Mouse (Mus musculus) lung, adult 18-20 months (tissue): ENCODE measurements around the gene Frat1.

Source experiments
- DNase-seq, 2 experiments: peaks; one replicate each; pipeline ENCODE4 v3.0.0; 2022; ENCODE audit warnings: mixed read lengths in 2 of 2

Frat1 gene

DNA sequence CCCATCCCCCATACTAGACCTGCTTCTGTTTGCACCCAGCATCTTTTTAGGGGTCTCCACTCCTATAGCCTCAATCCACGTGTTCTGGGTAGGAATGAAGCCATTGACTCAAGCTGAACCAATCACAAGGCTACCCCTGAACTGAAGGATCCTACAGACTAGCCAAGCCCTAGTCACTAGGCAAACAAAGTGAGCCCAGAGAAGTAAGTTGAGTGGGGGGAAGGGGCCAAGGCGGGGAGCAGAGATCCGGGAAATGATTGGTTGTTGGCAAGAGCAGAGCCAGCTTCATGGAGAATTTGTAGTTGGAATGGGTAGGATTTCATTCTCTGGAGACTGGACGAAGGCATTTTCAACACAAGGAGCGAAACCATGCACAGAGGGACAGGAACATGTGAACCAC, 12.9 kb upstream of the Frat1 start:
- DNase-seq, result peak; percentile 34 to 56

DNA sequence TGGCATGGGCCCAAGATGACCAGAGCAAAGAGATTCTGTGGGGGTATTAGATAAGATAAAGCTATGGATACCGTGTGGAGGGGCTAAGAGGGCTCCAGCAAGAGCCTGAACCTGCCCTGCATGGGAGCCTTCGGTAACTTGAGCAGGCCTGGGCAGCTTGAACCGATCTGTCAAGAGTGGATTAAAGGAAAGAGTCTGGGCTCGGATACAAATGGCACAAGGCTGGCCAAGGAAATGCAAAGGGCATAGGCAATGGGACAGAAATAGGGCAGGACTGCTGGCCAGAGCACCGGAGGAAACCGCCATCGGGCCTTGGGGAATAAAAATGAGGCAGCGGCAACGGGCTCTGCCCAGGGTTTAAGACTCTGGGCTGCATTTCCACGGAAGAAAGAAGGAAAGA, 12.4 kb upstream of the Frat1 start:
- DNase-seq, result peak in 1 of 2 experiments; percentile 18

DNA sequence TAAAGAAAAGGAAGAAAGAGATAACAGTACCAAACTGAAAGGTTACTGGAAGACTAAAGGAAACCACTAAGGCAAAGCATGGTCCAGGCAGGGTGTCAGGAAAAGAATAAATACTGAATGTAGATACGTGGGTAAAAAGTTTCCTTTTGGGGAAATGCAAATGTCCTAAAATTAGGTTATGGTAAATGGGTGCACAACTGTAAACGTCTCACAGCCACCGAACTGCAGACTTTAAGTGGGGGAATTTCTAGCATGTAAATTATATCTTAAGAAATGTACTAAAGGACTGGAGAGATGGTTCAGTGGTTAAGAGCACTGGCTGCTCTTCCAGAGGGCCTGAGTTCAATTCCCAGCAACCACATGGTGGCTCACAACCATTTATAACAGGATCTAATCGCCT, 11.0 kb upstream of the Frat1 start:
- no peak for DNase-seq

DNA sequence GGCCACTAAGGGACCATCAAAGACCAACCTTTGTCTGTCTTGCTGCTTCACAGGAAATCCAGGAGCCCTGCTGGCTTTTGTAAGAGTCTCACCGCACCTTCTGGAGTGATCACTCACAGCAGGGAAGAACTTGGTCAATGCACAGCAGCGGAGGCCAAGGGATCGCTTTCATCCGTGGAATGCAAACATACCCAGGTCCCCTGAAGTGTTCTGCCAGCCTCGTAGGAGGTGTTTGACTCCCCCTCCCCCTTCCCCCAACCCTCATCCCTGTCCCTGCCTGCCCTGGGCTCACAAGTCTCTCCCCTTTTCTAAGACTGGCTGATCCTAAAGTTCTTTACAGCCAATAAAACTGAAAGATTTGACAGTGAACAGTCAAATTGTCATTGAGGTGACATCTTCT, 8.3 kb upstream of the Frat1 start:
- peak; percentile 32 to 65 for DNase-seq

DNA sequence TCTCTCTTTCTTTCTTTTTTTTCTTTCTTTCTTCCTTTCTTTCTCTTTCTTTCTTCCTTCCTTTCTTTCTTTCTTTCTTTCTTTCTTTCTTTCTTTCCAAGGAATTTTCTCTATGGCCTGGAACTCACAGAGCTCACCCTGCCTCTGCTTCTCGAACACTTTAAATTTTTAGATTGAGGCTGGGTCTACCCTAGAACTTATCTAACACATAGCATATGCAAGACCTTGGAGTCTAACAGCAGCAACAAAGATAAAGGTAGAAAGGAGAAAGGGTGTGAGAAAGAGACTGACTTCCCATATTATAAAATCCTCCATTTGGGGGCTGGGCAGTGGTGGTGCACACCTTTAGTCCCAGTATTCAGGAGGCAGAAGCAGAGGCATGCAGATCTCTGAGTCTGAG, 7.2 kb upstream of the Frat1 start:
- DNase-seq, result no peak

DNA sequence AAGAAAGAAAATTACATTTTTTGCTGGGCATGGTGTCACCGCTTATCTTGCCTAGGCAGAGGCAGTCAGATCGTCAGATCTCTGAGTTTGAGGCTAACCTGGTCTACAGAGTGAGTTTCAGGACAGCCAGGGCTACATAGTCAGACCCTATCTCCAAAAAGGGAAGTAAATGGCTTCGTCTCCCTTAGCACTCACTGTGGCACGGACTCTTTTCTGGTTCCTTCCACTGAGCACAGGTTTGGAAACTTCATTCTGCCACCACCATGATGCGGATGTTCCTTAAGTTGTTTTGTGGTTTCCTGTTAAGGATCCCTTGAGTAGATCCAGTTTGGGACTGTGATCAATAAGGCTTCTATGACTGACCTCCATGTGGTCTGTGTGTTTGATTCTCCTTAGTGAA, 4.8 kb upstream of the Frat1 start:
- DNase-seq, result no peak

DNA sequence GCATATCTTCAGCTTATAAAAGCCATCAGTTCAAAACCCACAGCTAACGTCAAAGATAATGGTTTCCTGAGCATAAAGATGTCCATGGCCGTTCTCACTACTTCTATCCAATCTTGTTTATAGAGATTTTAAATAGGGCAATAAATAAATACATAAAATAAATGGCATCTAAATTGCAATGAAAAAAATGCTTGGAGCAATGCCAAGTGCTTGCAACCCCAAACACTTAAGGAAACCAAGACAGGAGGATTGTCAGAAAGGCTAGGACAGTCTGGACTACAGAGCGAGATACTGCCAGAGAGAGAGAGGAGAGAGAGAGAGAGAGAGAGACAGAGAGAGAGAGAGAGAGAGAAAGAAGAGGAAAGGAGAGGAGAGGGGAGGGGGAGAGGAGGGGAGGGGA, 3.2 kb upstream of the Frat1 start:
- DNase-seq, result no peak

DNA sequence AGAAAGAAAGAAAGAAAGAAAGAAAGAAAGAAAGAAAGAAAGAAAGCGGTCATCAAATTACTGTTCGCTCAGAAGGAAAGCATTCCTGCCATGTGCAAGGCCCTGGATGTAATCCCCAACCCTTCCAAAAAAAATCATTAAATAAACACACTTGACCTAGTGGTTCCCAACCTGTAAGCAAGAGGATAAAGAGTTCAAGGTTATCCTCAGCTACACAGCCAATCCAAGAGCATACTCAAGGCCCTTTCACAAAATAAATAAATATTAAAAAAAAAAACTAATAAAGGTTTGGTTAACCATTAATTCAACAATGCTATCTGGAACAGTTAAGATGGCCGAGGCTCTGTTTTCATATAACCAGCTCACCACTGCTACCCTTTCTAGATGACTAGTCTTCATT, 829 bp upstream of the Frat1 start:
- DNase-seq, result no peak

DNA sequence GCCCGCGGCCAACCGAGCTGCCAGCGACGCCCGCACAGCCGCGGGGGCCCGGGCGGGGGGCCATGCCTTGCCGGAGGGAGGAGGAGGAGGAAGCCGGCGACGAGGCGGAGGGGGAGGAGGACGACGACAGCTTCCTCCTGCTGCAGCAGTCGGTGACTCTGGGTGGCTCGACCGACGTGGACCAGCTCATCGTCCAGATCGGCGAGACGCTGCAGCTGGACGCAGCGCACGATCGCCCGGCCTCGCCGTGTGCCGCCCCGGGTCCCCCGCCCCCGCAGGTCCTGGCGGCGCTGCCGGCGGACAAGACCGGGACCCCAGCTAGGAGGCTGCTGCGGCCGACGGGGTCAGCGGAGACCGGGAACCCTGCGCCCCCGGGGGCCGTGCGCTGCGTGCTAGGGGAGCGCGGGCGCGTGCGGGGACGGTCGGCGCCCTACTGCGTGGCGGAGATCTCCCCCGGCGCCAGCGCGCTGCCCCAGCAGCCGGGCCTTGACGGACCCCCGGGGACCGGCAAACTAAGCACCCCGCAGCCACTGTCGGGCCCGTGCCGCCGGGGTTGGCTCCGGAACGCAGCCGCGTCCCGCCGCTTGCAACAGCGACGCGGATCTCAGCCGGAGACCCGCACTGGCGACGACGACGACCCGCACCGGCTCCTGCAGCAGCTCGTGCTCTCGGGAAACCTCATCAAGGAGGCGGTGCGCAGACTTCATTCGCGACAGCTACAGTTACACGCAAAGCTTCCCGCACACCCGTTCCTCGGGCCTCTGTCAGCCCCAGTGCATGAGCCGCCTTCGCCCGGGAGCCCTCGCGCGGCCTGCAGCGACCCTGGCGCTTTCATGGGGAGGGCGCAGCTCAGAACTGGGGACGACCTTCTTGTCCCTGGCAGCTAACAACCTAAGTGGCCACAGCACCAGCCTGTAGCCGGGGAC, 599 bp downstream of the Frat1 start:
- DNase-seq, result peak in 1 of 2 experiments; percentile 37

DNA sequence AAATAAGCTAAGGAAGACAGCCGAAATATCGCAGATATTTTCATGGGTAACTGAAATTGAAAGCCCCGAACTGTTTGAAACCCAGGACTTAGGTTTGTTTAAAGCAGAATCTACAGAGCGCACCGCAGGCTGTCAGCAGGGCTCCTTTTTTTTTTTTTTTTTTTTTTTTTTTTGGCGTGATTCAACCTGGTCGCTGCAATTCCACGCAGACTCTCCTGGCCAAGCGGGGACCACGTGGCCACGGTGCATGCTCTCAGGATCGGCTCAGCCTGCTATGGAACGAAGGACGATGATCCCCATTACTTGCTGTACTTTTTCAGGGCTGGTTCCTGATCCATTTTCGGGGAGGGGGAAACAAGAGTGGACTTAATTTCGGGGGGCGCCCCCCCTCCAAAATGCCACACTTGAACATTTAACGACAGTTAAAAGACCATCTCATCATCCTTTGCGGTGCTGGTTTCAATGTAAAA, 1.4 kb downstream of the Frat1 start:
- DNase-seq, result no peak

DNA sequence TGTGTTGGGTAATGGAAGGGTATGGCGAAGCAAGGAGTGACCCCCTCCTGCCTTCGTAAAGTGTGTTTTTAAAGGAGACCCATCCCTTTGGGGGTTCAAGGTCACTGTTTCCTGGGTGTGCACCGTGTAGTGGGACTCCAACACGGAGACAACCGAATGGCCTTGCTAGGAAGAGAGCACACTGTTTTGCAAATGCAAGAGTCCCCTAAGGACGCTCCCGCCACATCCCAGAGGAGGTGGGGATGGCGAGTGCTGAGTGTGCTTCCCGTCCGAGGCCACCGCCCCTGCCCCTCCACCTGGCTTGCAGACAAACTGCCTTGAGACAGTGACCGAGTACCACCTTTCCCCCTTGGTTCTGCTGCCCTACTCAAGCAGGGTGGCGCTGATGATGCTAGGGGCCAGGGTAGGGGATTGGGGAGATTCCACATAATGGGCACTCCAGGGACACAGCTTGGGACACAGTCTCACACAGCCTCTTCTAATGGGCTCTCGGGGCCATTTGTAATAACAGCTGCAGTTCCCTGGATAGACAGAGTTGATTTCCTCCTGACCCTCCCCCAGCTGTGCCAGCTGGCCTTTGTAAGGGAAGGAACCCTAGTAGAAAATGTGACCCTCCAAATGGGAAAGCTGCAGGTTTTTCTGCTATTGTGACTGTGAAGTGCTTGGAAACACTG, 2.1 kb downstream of the Frat1 start:
- DNase-seq, result no peak

DNA sequence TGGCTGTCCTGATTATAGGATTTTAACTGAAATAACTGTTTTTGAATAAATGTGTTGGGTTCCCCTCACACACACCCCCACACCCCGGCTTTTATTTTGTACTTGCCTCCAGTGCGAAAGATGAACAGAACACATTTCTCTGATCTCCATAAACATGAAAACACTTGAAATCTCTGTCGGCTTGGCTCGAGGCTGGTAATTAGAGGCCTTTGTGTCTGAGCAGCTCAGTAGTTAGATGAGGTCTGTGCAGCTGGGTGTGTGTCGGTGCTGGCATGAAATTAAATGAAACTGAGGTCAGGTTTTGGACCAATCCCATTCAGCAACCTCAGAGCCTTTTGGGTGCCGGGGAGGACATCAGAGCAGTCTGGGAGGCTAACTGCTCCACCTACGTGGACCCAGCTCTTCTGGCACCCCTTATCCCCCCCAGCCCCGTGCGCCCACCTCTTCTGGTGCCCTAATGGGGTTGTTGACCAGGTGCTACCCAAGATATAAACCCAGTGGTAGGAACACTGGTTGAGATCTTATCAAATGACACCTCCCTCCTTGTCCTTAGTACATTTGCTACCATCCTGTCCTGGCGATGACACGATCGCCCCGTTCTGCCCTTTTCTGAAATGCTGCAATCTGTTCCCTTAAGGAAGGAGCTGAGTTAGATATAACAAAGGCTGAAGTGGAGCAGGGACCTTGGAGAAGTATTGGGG, 2.9 kb downstream of the Frat1 start:
- no peak for DNase-seq

DNA sequence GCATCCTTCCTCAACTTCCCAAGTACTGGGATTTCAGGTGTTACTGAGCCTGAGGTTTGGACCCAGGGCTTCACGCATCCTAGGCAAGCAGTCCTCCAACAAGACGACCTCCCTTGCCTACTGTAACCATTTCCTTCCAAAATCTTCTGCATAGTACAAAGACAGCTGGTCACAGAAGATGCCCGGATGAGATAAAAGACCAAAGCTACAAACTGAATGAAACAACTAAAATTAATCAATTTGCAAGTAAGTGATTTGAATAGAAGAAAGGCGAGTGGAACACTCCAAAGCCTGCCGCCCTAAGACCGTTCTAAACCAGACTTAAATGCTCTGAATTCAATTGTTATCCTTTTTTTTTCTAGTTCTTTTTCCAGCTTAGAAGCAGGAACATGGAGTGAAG, 5.6 kb downstream of the Frat1 start:
- no peak for DNase-seq

DNA sequence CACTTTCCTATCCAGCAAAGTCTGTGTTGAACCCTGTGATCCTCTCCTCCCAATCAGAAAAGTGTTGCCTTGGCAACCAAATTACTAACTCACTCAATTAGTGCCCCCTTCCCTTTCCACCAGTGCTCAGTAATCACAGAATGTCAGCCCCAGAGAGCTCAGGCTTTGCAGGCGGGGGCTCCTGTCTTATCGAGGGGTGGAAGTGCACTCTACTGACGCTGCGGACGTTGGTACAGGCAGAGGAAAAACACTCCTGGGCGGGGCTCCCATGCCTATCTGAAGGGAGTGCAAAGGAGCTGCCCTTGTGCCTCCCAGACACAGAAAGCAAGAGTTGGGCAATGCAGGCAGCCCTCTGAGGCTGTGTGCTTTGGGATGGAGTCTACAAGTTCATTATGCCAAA, 6.0 kb downstream of the Frat1 start:
- peak; percentile 46 to 56 for DNase-seq

DNA sequence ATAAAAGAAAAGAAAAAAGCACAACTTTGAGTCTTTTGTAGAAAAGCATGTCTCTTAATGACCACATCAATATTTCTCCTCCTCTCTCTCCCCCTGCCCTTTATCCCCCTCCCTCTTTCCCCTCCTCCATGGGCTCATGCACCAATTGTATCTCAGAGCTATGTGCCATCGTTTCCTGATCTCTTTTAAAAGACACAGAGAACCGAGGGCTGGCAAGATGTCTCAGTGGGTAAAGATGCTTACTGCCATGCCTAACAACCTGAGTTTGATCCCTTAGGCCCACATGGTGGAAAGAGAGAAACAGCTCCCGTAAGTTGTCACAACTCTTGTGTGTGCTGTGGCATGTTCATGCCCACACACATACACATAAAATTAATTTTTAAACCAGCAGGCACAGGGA, 6.9 kb downstream of the Frat1 start:
- no peak for DNase-seq

DNA sequence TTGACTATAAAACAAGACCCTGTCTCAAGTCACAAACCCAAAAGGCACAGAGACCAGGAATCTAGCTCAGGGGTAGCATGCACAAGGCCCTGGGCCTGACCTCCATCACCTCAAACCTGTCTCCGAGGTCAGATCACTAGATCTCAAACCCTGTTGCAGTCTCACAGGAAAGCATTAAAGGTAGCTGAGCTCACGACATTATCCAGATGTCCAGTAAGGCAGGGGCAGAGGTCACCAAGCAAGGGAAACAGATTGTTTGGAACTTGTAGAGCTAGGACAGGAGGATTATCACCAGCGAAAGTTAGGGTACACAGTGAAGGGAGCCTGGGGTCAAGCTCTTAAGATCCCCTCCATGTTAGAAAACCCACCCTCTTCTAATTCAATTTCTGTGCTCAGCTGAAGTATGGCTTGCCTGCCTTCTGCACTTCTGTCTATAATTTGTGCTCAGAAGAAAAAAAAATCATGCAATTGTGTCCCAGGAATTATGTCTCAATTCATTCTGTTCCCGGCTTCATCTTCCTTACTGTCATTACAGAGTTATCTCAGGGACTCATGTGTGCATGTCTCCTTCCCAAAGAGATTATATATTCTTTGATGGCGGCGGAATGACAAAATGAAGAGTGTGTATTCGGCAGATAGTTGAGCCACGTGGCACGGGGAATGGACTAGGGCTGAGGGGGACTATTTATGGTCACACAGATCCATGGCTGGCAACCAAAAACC, 7.6 kb downstream of the Frat1 start:
- DNase-seq, result no peak

DNA sequence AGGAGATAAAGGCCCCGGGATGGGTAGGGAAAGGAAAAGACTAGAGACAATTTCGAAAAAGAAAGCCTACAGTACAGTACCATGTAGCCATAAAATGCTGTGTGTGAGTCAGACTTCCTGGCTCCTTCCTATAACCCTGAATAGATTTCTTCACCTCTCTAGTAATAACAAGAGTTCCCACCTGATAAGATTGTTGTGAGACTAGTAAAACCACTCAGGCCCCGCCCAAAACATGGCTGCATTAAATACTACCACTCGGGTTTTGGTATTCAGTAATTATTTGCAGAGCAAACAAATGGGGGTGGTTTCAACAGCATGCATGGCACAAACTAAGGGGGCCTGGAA, 8.1 kb downstream of the Frat1 start:
- DNase-seq, result peak; percentile 75 to 81

DNA sequence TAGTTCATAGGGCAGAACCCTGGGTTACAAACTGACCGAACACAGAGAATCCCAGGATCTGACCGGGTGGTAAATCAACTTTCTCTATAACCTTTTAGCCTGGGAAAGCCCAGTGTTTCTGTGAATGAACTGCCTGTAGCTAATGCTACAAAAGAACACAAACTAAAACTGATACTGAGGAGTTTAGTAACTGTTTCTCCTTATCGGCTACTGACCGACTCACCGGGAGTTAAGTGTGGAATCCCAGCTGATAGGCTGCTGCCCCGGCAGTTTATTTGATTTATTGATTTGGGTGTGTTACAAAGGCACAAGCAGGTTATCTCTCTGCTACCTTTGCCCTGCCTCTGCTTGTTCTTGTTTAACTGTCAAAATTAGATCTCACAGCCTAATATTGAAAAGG, 9.0 kb downstream of the Frat1 start:
- DNase-seq, result no peak

DNA sequence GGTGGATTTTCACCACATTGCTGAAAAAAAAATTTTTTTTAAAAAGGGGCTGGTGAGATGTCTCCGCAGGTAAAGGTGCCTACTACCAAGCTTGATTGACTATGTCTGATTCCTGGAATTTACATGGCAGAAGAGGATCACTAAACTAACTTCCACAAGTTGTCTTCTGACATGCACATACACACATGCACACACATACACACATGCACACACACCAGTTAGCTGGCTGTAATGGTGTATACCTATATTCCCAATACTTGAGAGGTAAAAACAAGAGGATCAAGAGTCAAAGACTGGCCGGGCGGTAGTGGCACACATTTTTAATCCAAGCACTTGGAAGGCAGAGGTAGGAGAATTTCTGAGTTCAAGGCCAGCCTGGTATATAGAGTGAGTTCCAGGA, 9.9 kb downstream of the Frat1 start:
- DNase-seq, result no peak

DNA sequence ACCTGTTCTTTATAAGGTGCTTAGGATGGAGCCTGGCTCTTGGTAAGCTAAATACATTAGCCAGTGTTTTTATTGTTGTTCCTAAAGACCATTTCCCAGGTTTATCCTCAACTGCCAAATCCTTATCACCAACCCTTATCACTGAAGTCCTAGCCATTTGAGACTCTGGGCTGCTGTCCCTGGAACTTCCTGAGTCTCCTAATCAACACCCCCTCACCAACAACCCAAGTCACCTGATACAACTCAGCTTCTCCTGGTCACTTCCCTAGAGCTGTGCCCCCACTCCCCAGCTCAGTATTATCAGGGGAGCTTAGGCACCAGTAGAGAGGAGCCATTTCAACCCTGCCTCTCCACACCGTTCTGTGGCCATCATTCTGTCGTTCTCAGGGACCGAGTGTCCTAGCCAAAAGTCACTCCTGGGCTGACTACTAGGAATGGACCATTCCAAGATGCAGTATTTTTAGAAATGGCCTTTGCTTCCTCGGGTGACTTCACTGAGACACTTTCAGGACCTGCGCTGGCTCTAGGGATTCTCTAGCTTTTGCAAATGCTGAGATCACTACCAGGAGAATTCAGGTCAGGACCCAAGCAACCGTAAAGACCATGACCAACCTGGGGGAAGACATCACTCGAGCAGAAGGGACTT, 11.5 kb downstream of the Frat1 start:
- no peak for DNase-seq

DNA sequence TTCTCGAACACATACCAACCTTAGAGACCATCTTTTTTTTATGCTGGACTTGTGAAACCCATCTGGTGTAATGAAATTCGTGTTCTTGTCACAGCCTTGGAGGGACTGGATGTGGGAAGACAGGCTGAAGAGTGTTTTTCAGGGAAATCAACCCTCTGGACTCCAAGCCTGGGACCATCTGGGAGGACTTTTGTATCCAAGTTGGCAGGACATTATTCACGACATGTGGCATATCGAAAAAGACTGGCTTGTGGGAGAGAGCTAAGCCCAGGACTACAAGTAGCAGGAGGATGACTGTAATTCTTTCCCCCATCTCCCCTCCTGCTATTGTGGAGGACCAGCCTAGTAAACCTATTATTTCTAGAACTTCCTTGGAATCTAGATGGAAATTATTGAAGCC, 12.4 kb downstream of the Frat1 start:
- no peak for DNase-seq

DNA sequence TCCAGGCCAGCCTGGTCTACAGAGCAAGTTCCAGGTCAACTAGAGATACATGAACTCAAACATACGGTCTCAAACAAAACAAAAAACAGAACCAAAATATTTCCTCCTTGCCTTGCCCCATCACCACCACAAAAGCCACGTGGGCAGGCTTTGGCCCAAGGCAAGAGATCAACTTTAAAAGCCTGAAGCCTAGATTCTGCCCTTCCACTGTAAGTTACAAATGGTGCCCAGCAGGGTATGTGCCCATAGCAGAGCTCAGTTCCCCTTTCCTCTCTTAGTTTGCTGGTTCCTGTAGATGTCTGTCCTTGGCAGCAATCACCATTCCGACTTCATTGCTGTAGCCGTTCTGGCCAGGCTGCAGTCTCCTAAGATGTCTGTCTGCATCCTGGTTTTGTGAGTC, 12.9 kb downstream of the Frat1 start:
- no peak for DNase-seq

DNA sequence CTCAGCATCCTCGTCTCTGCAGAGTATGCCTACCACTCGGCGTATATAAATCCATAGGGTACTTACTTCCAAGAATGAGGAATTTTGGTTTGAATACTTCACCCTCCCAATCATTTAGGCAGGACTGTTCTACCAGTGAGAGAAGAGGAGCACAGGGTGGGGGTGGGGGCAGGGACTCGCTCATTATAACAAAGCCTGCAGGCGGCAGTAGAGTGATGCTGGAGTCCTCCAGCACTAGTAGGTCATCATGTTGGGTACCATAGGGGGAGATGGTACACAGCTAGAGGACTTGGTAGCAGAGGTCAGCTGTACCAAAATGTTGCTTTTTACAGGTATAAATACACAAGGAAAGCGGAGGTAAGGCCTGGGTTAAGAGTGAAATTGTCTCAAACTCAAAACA, 14.6 kb downstream of the Frat1 start:
- no peak for DNase-seq
